Mouse (Mus musculus) frontal cortex, adult 2 months (tissue): ENCODE measurements around the gene Sgip1. TPM values are rescaled to one million over a fixed set of nuclear protein-coding genes. Genes with fewer than 3 reads are reported as not detected.

Experiments
- DNase-seq, 2 experiments: peaks; one replicate each; pipeline ENCODE4 v3.0.0; 2022; ENCODE audit warnings: low spot score in 1 of 2; ENCODE audit errors: extremely low spot score in 1 of 2
- polyA plus RNA-seq: library from polyadenylated mRNA; depleted of rRNA; stranded (reverse); fragments of >200 nt; gene quantifications from 2 replicates; pipeline ENCODE4 v1.2.3, GENCODE M21; 2012

Sgip1 gene
- polyA plus RNA-seq, 1 experiment: 90.7 TPM

- DNase-seq: no peak
Observed at GRCm38 (mm10) chr4:102773841-102774240, 32.7 kb downstream of the Sgip1 start.

GRCm38 (mm10) chr4:102774549-102774948 is 33.5 kb downstream of the Sgip1 start:
- no peak for DNase-seq

GRCm38 (mm10) chr4:102775596-102776270 is 34.6 kb downstream of the Sgip1 start:
- no peak for DNase-seq

GRCm38 (mm10) chr4:102779902-102780301 is 38.8 kb downstream of the Sgip1 start:
- no peak for DNase-seq

GRCm38 (mm10) chr4:102783063-102783748 is 42.1 kb downstream of the Sgip1 start:
- peak; percentile 42 to 66 for DNase-seq

- DNase-seq: no peak
Observed at GRCm38 (mm10) chr4:102785158-102785557, 44.1 kb downstream of the Sgip1 start.

- no peak for DNase-seq
Observed at GRCm38 (mm10) chr4:102792100-102792790, 51.1 kb downstream of the Sgip1 start.

GRCm38 (mm10) chr4:102801471-102801870 is 60.4 kb downstream of the Sgip1 start:
- DNase-seq: no peak

- DNase-seq: no peak
Observed at GRCm38 (mm10) chr4:102801936-102802335, 60.8 kb downstream of the Sgip1 start.

- DNase-seq: no peak
Observed at GRCm38 (mm10) chr4:102804611-102805010, 63.5 kb downstream of the Sgip1 start.

GRCm38 (mm10) chr4:102806987-102807386 is 65.9 kb downstream of the Sgip1 start:
- DNase-seq: no peak

- DNase-seq: no peak
Observed at GRCm38 (mm10) chr4:102808258-102808657, 67.2 kb downstream of the Sgip1 start.

- DNase-seq: no peak
Observed at GRCm38 (mm10) chr4:102809296-102809695, 68.2 kb downstream of the Sgip1 start.

- DNase-seq: no peak
Observed at GRCm38 (mm10) chr4:102810277-102810676, 69.2 kb downstream of the Sgip1 start.

- no peak for DNase-seq
Observed at GRCm38 (mm10) chr4:102811007-102811805, 70.1 kb downstream of the Sgip1 start.

- no peak for DNase-seq
Observed at GRCm38 (mm10) chr4:102813346-102813745, 72.2 kb downstream of the Sgip1 start.

GRCm38 (mm10) chr4:102821786-102822185 is 80.7 kb downstream of the Sgip1 start:
- no peak for DNase-seq

- no peak for DNase-seq
Observed at GRCm38 (mm10) chr4:102824494-102824893, 83.4 kb downstream of the Sgip1 start.

- peak; percentile 17 to 60 for DNase-seq
Observed at GRCm38 (mm10) chr4:102826159-102826558, 85.1 kb downstream of the Sgip1 start.

GRCm38 (mm10) chr4:102828518-102828917 is 87.4 kb downstream of the Sgip1 start:
- no peak for DNase-seq

GRCm38 (mm10) chr4:102833191-102833590 is 92.1 kb downstream of the Sgip1 start:
- no peak for DNase-seq
